Mouse (Mus musculus): ENCODE measurements at regions not wholly inside any gene's neighbourhood (a gene's known extent, or its start where the extent isn't known, plus 50 kb on each side); places are given as distances from the start of the nearest gene placed in this dataset.

- no peak for DNase-seq (ENCODE audit: low spot score in 2 of 2)
These were observed 353.9 kb downstream of the Dmrt2 start for GRCm38 (mm10) chr19:26026103-26026502.

- peak in 1 of 2 experiments; percentile 9 for DNase-seq (ENCODE audit: low spot score in 2 of 2)
These were observed 365.1 kb downstream of the Dmrt2 start for GRCm38 (mm10) chr19:26037270-26037669.

- DNase-seq (ENCODE audit: low spot score in 2 of 2): no peak
These were observed 379.4 kb downstream of the Dmrt2 start for GRCm38 (mm10) chr19:26051478-26052215.

GRCm38 (mm10) chr19:26059668-26060067, 387.5 kb downstream of the Dmrt2 start:
- DNase-seq (ENCODE audit: low spot score in 2 of 2): peak in 1 of 2 experiments; percentile 13

- DNase-seq (ENCODE audit: low spot score in 2 of 2): no peak
These were observed 396.3 kb downstream of the Dmrt2 start for GRCm38 (mm10) chr19:26068553-26068952.

- DNase-seq (ENCODE audit: low spot score in 2 of 2): no peak
These were observed 397.7 kb downstream of the Dmrt2 start for GRCm38 (mm10) chr19:26069908-26070307.

GRCm38 (mm10) chr19:26088318-26088717, 416.1 kb downstream of the Dmrt2 start:
- DNase-seq (ENCODE audit: low spot score in 2 of 2): no peak

- DNase-seq (ENCODE audit: low spot score in 2 of 2): no peak
These were observed 419.2 kb downstream of the Dmrt2 start for GRCm38 (mm10) chr19:26091386-26091785.

- DNase-seq (ENCODE audit: low spot score in 2 of 2): no peak
These were observed 421.6 kb downstream of the Dmrt2 start for GRCm38 (mm10) chr19:26093844-26094243.

- DNase-seq (ENCODE audit: low spot score in 2 of 2): no peak
These were observed 442.1 kb downstream of the Dmrt2 start for GRCm38 (mm10) chr19:26114326-26114725.

- DNase-seq (ENCODE audit: low spot score in 2 of 2): no peak
These were observed 456.2 kb downstream of the Dmrt2 start for GRCm38 (mm10) chr19:26128423-26128822.

- no peak for DNase-seq (ENCODE audit: low spot score in 2 of 2)
These were observed 462.2 kb downstream of the Dmrt2 start for GRCm38 (mm10) chr19:26134385-26134784.

- DNase-seq (ENCODE audit: low spot score in 2 of 2): no peak
These were observed 463.3 kb downstream of the Dmrt2 start for GRCm38 (mm10) chr19:26135398-26136104.

GRCm38 (mm10) chr19:26140647-26141046, 464.2 kb upstream of the Smarca2 start:
- no peak for DNase-seq (ENCODE audit: low spot score in 2 of 2)

- no peak for DNase-seq (ENCODE audit: low spot score in 2 of 2)
These were observed 461.3 kb upstream of the Smarca2 start for GRCm38 (mm10) chr19:26143539-26143938.

GRCm38 (mm10) chr19:26151216-26151615, 453.6 kb upstream of the Smarca2 start:
- no peak for DNase-seq (ENCODE audit: low spot score in 2 of 2)

GRCm38 (mm10) chr19:26164993-26165392, 439.9 kb upstream of the Smarca2 start:
- no peak for DNase-seq (ENCODE audit: low spot score in 2 of 2)

- no peak for DNase-seq (ENCODE audit: low spot score in 2 of 2)
These were observed 423.1 kb upstream of the Smarca2 start for GRCm38 (mm10) chr19:26181774-26182173.

- no peak for DNase-seq (ENCODE audit: low spot score in 2 of 2)
These were observed 419.8 kb upstream of the Smarca2 start for GRCm38 (mm10) chr19:26185012-26185411.

- DNase-seq (ENCODE audit: low spot score in 2 of 2): no peak
These were observed 414.0 kb upstream of the Smarca2 start for GRCm38 (mm10) chr19:26190803-26191202.

GRCm38 (mm10) chr19:26193664-26194063, 411.2 kb upstream of the Smarca2 start:
- DNase-seq (ENCODE audit: low spot score in 2 of 2): no peak

GRCm38 (mm10) chr19:26208760-26209159, 396.1 kb upstream of the Smarca2 start:
- DNase-seq (ENCODE audit: low spot score in 2 of 2): no peak

- no peak for DNase-seq (ENCODE audit: low spot score in 2 of 2)
These were observed 370.3 kb upstream of the Smarca2 start for GRCm38 (mm10) chr19:26234539-26234938.

Measured in gastrocnemius, adult 8-10 months (tissue).